Mouse (Mus musculus) neural tube, embryonic 11.5 days (tissue): ENCODE results near the gene Gm10260. TPM values are rescaled to one million over a fixed set of nuclear protein-coding genes. Genes with fewer than 3 reads are reported as not detected.

ENCODE experiments used
- ATAC-seq: fragments of 200-750 bp; cut with Nextera tagmentation; 2 replicates; pipeline ENCODE4 v1.8.0; 2017; ENCODE audit warnings: moderate number of reproducible peaks, mild to moderate bottlenecking, moderate TSS enrichment, moderate library complexity; ENCODE audit not compliant: insufficient read depth, low FRiP score, low TSS enrichment
- DNase-seq: peaks from one replicate; pipeline ENCODE4 v3.0.0-alpha.2; 2015; ENCODE audit warnings: low spot score
- H3K27ac ChIP-seq: fragments of 300-500 bp; sonication (generic); 2 replicates; pipeline ENCODE4 v1.5.1; 2014; ENCODE audit warnings: low read depth, mild to moderate bottlenecking, low read length
- H3K27me3 ChIP-seq: fragments of 300-500 bp; sonication (generic); 2 replicates; pipeline ENCODE4 v1.6.1; 2014; ENCODE audit warnings: mild to moderate bottlenecking, low read length, mixed read lengths; ENCODE audit not compliant: control insufficient read depth, insufficient read depth
- H3K36me3 ChIP-seq: fragments of 300-500 bp; sonication (generic); 2 replicates; pipeline ENCODE4 v1.6.1; 2014; ENCODE audit warnings: mild to moderate bottlenecking, low read length, moderate library complexity, mixed read lengths; ENCODE audit not compliant: control insufficient read depth, insufficient read depth
- H3K4me1 ChIP-seq: fragments of 300-500 bp; sonication (generic); 2 replicates; pipeline ENCODE4 v1.6.1; 2014; ENCODE audit warnings: low read length, mixed read lengths; ENCODE audit not compliant: control insufficient read depth, insufficient read depth
- H3K4me2 ChIP-seq: fragments of 300-500 bp; sonication (generic); 2 replicates; pipeline ENCODE4 v1.6.1; 2014; ENCODE audit warnings: low read depth, mild to moderate bottlenecking, moderate library complexity
- H3K4me3 ChIP-seq: fragments of 300-500 bp; sonication (generic); 2 replicates; pipeline ENCODE4 v1.5.1; 2014; ENCODE audit warnings: low read depth, low read length
- H3K9ac ChIP-seq: fragments of 300-500 bp; sonication (generic); 2 replicates; pipeline ENCODE4 v1.6.1; 2014; ENCODE audit warnings: mild to moderate bottlenecking, low read length
- H3K9me3 ChIP-seq: fragments of 300-500 bp; sonication (generic); 2 replicates; pipeline ENCODE4 v1.6.1; 2016; ENCODE audit warnings: low read length; ENCODE audit not compliant: control insufficient read depth
- WGBS: fragments of 180-500 bp; shearing (Covaris S2); extraction: QIAGEN DNeasy Blood & Tissue Kit; methylation state at CpG from one replicate; pipeline ENCODE4 v1.1.7; 2014; 5-methylcytosine and 5-hydroxymethylcytosine counted together
- polyA plus RNA-seq: library from polyadenylated mRNA; unstranded; fragments of >200 nt; fragmentation: Nextera tagmentation; extraction: Ambion mirVana; gene quantifications from 2 replicates; pipeline ENCODE4 v1.2.1, GENCODE M21; 2014

Gene Gm10260
- polyA plus RNA-seq = 3.5 and 5.7 TPM in 2 replicates

- Histone ChIP-seq H3K36me3 (no peaks in the 10 kb centered on the region), H3K9ac (no peak within 1 kb of the TSS), H3K4me1 (peaks cover 5% of the 10 kb centered on the region; the same call in 1 of the 2 replicates), H3K4me2 (no peak within 1 kb of the TSS), H3K4me3 (no peak within 1 kb of the TSS), H3K27ac (no peak within 1 kb of the TSS), H3K27me3 (no peaks in the 10 kb centered on the region), H3K9me3 (no peaks in the 10 kb centered on the region)
- no peak for DNase-seq
- 99% methylated on average over 10 of the region's 11 CpGs for WGBS
- ATAC-seq = no peak
Measured at GRCm38 (mm10) chr13:97760532-97760931, at the start of gene Gm10260. Gm10260 (minus strand) TSS chr13:97760632.

GRCm38 (mm10) chr13:97809828-97810227 lies 49.4 kb upstream of the Gm10260 start:
- no peaks in the 10 kb centered on the region for H3K9me3 ChIP-seq
- no peaks in the 10 kb centered on the region for H3K27me3 ChIP-seq
- ATAC-seq = no peak
- WGBS = 94% methylated on average over 4 of the region's 4 CpGs
- H3K4me1 ChIP-seq = no peaks in the 10 kb centered on the region
- H3K4me3 ChIP-seq = no peak overlapping the region
- no peak overlapping the region for H3K4me2 ChIP-seq
- H3K36me3 ChIP-seq = no peaks in the 10 kb centered on the region
- H3K9ac ChIP-seq = no peak overlapping the region
- H3K27ac ChIP-seq = no peak overlapping the region
- DNase-seq = no peak

GRCm38 (mm10) chr13:97805907-97806306 lies 45.5 kb upstream of the Gm10260 start:
- WGBS = 93% methylated on average over 9 of the region's 9 CpGs
- no peaks in the 10 kb centered on the region for H3K9me3 ChIP-seq
- no peak overlapping the region for H3K4me2 ChIP-seq
- DNase-seq (no peak), ATAC-seq (no peak)
- no peaks in the 10 kb centered on the region for H3K4me1 ChIP-seq
- no peaks in the 10 kb centered on the region for H3K36me3 ChIP-seq
- H3K27me3 ChIP-seq = no peaks in the 10 kb centered on the region
- no peak overlapping the region for H3K4me3 ChIP-seq
- no peak overlapping the region for H3K27ac ChIP-seq
- H3K9ac ChIP-seq = no peak overlapping the region

- Histone ChIP-seq H3K27ac (no peak overlapping the region), H3K27me3 (no peaks in the 10 kb centered on the region), H3K9ac (no peak overlapping the region), H3K36me3 (no peaks in the 10 kb centered on the region), H3K4me2 (no peak overlapping the region), H3K4me3 (no peak overlapping the region), H3K9me3 (no peaks in the 10 kb centered on the region), H3K4me1 (no peaks in the 10 kb centered on the region)
- WGBS = 49% methylated on average over 4 of the region's 4 CpGs
- DNase-seq (no peak), ATAC-seq (no peak)
Measured at GRCm38 (mm10) chr13:97802386-97802785, 42.0 kb upstream of the Gm10260 start.

GRCm38 (mm10) chr13:97797462-97797861 lies 37.0 kb upstream of the Gm10260 start:
- ATAC-seq = no peak

GRCm38 (mm10) chr13:97794780-97795179 lies 34.3 kb upstream of the Gm10260 start:
- WGBS = 90% methylated on average over 1 of the region's 1 CpGs
- Histone ChIP-seq H3K4me3 (no peak overlapping the region), H3K9ac (no peak overlapping the region)

More at GRCm38 (mm10) chr13:97797462-97797861, 37.0 kb upstream of the Gm10260 start:
- no peaks in the 10 kb centered on the region for H3K4me1 ChIP-seq
- H3K4me2 ChIP-seq = no peak overlapping the region
- 23% methylated on average over 5 of the region's 5 CpGs for WGBS
- DNase-seq = no peak
- no peaks in the 10 kb centered on the region for H3K36me3 ChIP-seq
- no peak overlapping the region for H3K27ac ChIP-seq
- no peaks in the 10 kb centered on the region for H3K9me3 ChIP-seq
- H3K4me3 ChIP-seq = no peak overlapping the region
- H3K27me3 ChIP-seq = no peaks in the 10 kb centered on the region
- no peak overlapping the region for H3K9ac ChIP-seq

GRCm38 (mm10) chr13:97793932-97794331 lies 33.5 kb upstream of the Gm10260 start:
- ATAC-seq = no peak
- H3K27ac ChIP-seq = no peak overlapping the region
- H3K27me3 ChIP-seq = no peaks in the 10 kb centered on the region
- H3K9me3 ChIP-seq = no peaks in the 10 kb centered on the region
- H3K9ac ChIP-seq = no peak overlapping the region
- no peak overlapping the region for H3K4me2 ChIP-seq
- H3K4me3 ChIP-seq = no peak overlapping the region
- no peak for DNase-seq
- no peaks in the 10 kb centered on the region for H3K4me1 ChIP-seq
- H3K36me3 ChIP-seq = no peaks in the 10 kb centered on the region
- WGBS = 52% methylated on average over 1 of the region's 1 CpGs

More at GRCm38 (mm10) chr13:97794780-97795179, 34.3 kb upstream of the Gm10260 start:
- H3K27me3 ChIP-seq = no peaks in the 10 kb centered on the region
- no peaks in the 10 kb centered on the region for H3K36me3 ChIP-seq
- H3K4me2 ChIP-seq = no peak overlapping the region
- no peaks in the 10 kb centered on the region for H3K4me1 ChIP-seq
- DNase-seq (no peak), ATAC-seq (no peak)
- no peak overlapping the region for H3K27ac ChIP-seq
- H3K9me3 ChIP-seq = no peaks in the 10 kb centered on the region

- H3K27ac ChIP-seq = no peak overlapping the region
- WGBS = 65% methylated on average over 6 of the region's 6 CpGs
- no peak overlapping the region for H3K4me2 ChIP-seq
- H3K9me3 ChIP-seq = no peaks in the 10 kb centered on the region
- no peak for DNase-seq
- no peak overlapping the region for H3K9ac ChIP-seq
- no peaks in the 10 kb centered on the region for H3K27me3 ChIP-seq
- H3K4me1 ChIP-seq = no peaks in the 10 kb centered on the region
- ATAC-seq = no peak
- no peaks in the 10 kb centered on the region for H3K36me3 ChIP-seq
- no peak overlapping the region for H3K4me3 ChIP-seq
Measured at GRCm38 (mm10) chr13:97791664-97792063, 31.2 kb upstream of the Gm10260 start.

- ATAC-seq (no peak), DNase-seq (no peak)
- 80% methylated on average over 12 of the region's 12 CpGs for WGBS
- Histone ChIP-seq H3K36me3 (no peaks in the 10 kb centered on the region), H3K4me2 (no peak overlapping the region), H3K27ac (no peak overlapping the region), H3K27me3 (no peaks in the 10 kb centered on the region), H3K4me3 (no peak overlapping the region), H3K9ac (no peak overlapping the region), H3K4me1 (no peaks in the 10 kb centered on the region), H3K9me3 (no peaks in the 10 kb centered on the region)
Measured at GRCm38 (mm10) chr13:97789782-97790450, 29.5 kb upstream of the Gm10260 start.
